ENCODE assay signal across 10 mouse cellular contexts in the genomic region with DNA sequence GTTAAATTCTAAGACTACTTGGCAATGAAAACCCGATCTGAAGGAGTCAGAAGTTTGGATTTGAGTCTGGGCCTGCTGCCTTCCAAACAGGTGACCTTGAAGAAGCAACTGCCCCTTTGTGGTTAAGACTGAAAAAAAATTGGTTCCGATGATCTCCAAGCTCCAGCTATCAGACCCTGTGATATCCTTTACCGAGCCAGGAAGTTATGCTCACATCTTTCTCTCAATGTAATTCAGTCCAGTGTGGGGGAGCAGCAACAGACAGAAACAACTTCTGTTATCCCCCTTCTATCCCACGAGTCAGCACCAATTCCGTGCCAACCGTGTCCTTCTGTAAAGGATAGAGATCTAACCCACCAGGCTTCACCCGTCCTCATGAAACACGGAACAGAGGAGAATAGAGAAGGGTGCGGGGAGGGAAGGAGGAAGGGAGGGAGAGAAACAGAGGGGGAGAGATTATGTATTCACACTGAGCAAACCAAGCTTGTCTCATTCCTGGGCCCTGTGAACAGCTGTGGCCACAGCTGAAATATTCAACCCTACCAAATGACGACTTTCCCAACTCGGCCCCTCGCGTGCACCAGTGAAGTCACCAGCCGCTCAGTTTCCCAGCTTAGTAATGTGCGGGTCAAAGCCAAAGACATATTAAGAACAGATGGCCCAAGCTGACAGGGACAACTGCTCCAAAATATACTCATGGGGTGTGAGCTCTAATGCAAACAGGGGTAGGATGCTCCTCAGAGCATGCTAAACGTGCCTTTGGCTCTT.
A peak's percentile ranks its signal among the peaks of the same experiment; 100 is the strongest.
DNase-seq lines count a peak whose midpoint lies in the region; ATAC-seq and TF ChIP-seq lines count a peak whose summit lies in the region.
"Had no signal": no experiment of that assay in that cellular context is flagged by ENCODE, and none has a peak within 500 bp of the region (broad histone marks: within the 10 kb centered on the region; RNA-seq: fewer than 3 reads in every experiment).

No protein-coding gene starts in this region.

- peaks cover 3% of the 10 kb centered on the region; the same call in 1 of the 2 replicates for H3K4me1 ChIP-seq in hindbrain, embryonic 16.5 days (ENCODE audit: control insufficient read depth, insufficient read depth, low read depth, low read length)
- peaks cover 5% of the 10 kb centered on the region; the same call in 1 of the 2 replicates for H3K4me1 ChIP-seq in hindbrain, embryonic 13.5 days (replicated peaks)
- peaks cover 50% of the 10 kb centered on the region for H3K4me1 ChIP-seq in limb, embryonic 15.5 days

- no peak for TF ChIP-seq CTCF in C2C12 (IDR thresholded peaks at IDR 0.05; ENCODE audit: control insufficient read depth, insufficient read depth, insufficient read length)

- H3K79me3 ChIP-seq in C2C12 (ENCODE audit: low read depth) = no peaks in the 10 kb centered on the region

- H3K4me2 ChIP-seq in hindbrain, embryonic 16.5 days (ENCODE audit: low read length) = no peak overlapping the region
- no peak overlapping the region for H3K4me2 ChIP-seq in hindbrain, embryonic 13.5 days
- no peak overlapping the region for H3K4me2 ChIP-seq in limb, embryonic 15.5 days

- no peaks in the 10 kb centered on the region for H3K27me3 ChIP-seq in hindbrain, embryonic 16.5 days (replicated peaks; ENCODE audit: control insufficient read depth, insufficient read depth, low read length)
- H3K27me3 ChIP-seq in hindbrain, embryonic 13.5 days = no peaks in the 10 kb centered on the region
- no peaks in the 10 kb centered on the region for H3K27me3 ChIP-seq in C2C12 (ENCODE audit: control insufficient read depth, insufficient read depth, insufficient read length)
- H3K27me3 ChIP-seq in limb, embryonic 15.5 days = no peaks in the 10 kb centered on the region

- whole genome bisulfite sequencing in hindbrain, embryonic 16.5 days = 76% methylated on average over 16 of the region's 16 CpGs
- WGBS in hindbrain, embryonic 13.5 days = 69% methylated on average over 16 of the region's 16 CpGs
- 35% methylated on average over 16 of the region's 16 CpGs for WGBS in limb, embryonic 15.5 days

- no peaks in the 10 kb centered on the region for H3K79me2 ChIP-seq in C2C12 (ENCODE audit: control insufficient read depth, insufficient read depth)

- no peaks in the 10 kb centered on the region for H3K9me3 ChIP-seq in hindbrain, embryonic 16.5 days (ENCODE audit: control insufficient read depth, low read length)
- no peaks in the 10 kb centered on the region for H3K9me3 ChIP-seq in hindbrain, embryonic 13.5 days
- H3K9me3 ChIP-seq in limb, embryonic 15.5 days = no peaks in the 10 kb centered on the region

- H3K4me3 ChIP-seq in hindbrain, embryonic 16.5 days (ENCODE audit: low read length) = no peak overlapping the region
- no peak overlapping the region for H3K4me3 ChIP-seq in hindbrain, embryonic 13.5 days
- no peak overlapping the region for H3K4me3 ChIP-seq in C2C12 (ENCODE audit: insufficient read depth, poor library complexity, severe bottlenecking)
- H3K4me3 ChIP-seq in limb, embryonic 15.5 days = no peak overlapping the region

- no peak overlapping the region for H3ac ChIP-seq in C2C12 (ENCODE audit: control insufficient read depth, insufficient read length, low read depth)

- peak; percentile 37 for DNase-seq in gastrocnemius, postnatal 10 days
- no peak for DNase-seq in right cerebral cortex, postnatal 14 days
- no peak for DNase-seq in frontal cortex, postnatal 25 days (ENCODE audit: low spot score in 2 of 2)
- DNase-seq in Muller cell, postnatal 12 days (ENCODE audit: inconsistent ontology term) = no peak
- DNase-seq: right cerebral cortex, adult 18-20 months had no signal

- peak; percentile 61 for ATAC-seq in hindbrain, embryonic 16.5 days
- no peak; the same call in 1 of the 2 replicates for ATAC-seq in hindbrain, embryonic 13.5 days (ENCODE audit: low FRiP score)
- peak; percentile 78 for ATAC-seq in limb, embryonic 15.5 days (ENCODE audit: insufficient number of reproducible peaks, low FRiP score, low TSS enrichment, low read depth)

- H3K9ac ChIP-seq in hindbrain, embryonic 16.5 days (ENCODE audit: low read depth, low read length) = no peak overlapping the region
- no peak overlapping the region for H3K9ac ChIP-seq in hindbrain, embryonic 13.5 days
- no peak overlapping the region for H3K9ac ChIP-seq in limb, embryonic 15.5 days

- no peak overlapping the region for H3K27ac ChIP-seq in hindbrain, embryonic 16.5 days (ENCODE audit: low read depth, low read length)
- no peak overlapping the region for H3K27ac ChIP-seq in hindbrain, embryonic 13.5 days
- peak overlapping the region; percentile 84 for H3K27ac ChIP-seq in limb, embryonic 15.5 days

- no peaks in the 10 kb centered on the region for H3K36me3 ChIP-seq in hindbrain, embryonic 16.5 days (ENCODE audit: control insufficient read depth, insufficient read depth, low read length)
- H3K36me3 ChIP-seq in hindbrain, embryonic 13.5 days = no peaks in the 10 kb centered on the region
- no peaks in the 10 kb centered on the region for H3K36me3 ChIP-seq in C2C12 (ENCODE audit: control insufficient read depth, insufficient read depth)
- H3K36me3 ChIP-seq in limb, embryonic 15.5 days = no peaks in the 10 kb centered on the region
- H3K36me3 ChIP-seq: G1E had no signal

TF ChIP-seq in C2C12, 6 proteins besides CTCF, POLR2A, EP300 and RAD21:
- peak; percentile 87 for TF ChIP-seq MYOD1 (IDR thresholded peaks at IDR 0.05; ENCODE audit: control insufficient read depth, insufficient read length, low read depth)
- TF ChIP-seq MAX (IDR thresholded peaks at IDR 0.05) = no peak
